8 mouse cellular contexts compared by ENCODE assay signal in the genomic region with DNA sequence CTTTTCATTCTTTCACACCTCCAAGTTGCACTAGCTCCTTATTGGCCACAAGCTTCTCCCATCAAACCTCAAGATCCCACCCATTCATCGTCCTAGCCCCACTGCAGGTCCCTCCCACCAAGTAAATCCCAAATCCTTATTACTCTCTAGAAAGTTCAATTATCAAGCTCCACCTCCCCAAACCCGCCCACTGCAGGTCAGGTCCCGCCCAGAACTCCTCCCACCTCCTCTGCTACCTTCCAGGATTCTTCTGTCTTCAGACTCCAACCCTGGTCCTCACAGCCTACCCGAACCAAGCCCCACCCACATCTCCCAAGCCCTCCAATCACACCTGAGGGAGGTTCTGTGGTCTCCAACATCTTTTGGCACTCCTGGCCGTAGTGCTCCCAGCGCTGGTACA. TPM values are rescaled to one million over a fixed set of nuclear protein-coding genes. Genes with fewer than 3 reads are reported as not detected.
DNase-seq lines count a peak whose midpoint lies in the region; ATAC-seq lines count a peak whose summit lies in the region.

No protein-coding gene starts in this region.

- H3K9ac ChIP-seq in hindbrain, embryonic 15.5 days, result no peak overlapping the region
- no peak overlapping the region for H3K9ac ChIP-seq in liver, embryonic 16.5 days (ENCODE audit: low read depth, low read length)

- no peak overlapping the region for H3K27ac ChIP-seq in hindbrain, embryonic 15.5 days (replicated peaks)
- no peak overlapping the region for H3K27ac ChIP-seq in liver, embryonic 16.5 days (ENCODE audit: low read length)

- ATAC-seq in hindbrain, embryonic 15.5 days (ENCODE audit: low FRiP score, low read depth), result 0 out of 2 replicates have a peak, but pooled peaks have one; percentile 13
- ATAC-seq in liver, embryonic 16.5 days (ENCODE audit: low read depth), result 0 out of 2 replicates have a peak, but pooled peaks have one; percentile 15

- 4% methylated on average over 6 of the region's 6 CpGs for WGBS in hindbrain, embryonic 15.5 days
- 3% methylated on average over 6 of the region's 6 CpGs for WGBS in liver, embryonic 16.5 days (ENCODE audit: insufficient replicate concordance)

- no peaks in the 10 kb centered on the region for H3K36me3 ChIP-seq in hindbrain, embryonic 15.5 days
- no peaks in the 10 kb centered on the region for H3K36me3 ChIP-seq in liver, embryonic 16.5 days (ENCODE audit: control insufficient read depth, insufficient read depth)

- H3K4me3 ChIP-seq in hindbrain, embryonic 15.5 days, result no peak overlapping the region
- no peak overlapping the region for H3K4me3 ChIP-seq in liver, embryonic 16.5 days (ENCODE audit: low read depth, low read length)

- H3K9me3 ChIP-seq in hindbrain, embryonic 15.5 days, result no peaks in the 10 kb centered on the region
- no peaks in the 10 kb centered on the region for H3K9me3 ChIP-seq in liver, embryonic 16.5 days (replicated peaks; ENCODE audit: control insufficient read depth, low read length)

- peaks cover 31% of the 10 kb centered on the region for H3K4me1 ChIP-seq in hindbrain, embryonic 15.5 days (replicated peaks)
- peaks cover 29% of the 10 kb centered on the region for H3K4me1 ChIP-seq in liver, embryonic 16.5 days (ENCODE audit: control insufficient read depth, low read depth, low read length)

- H3K4me2 ChIP-seq in hindbrain, embryonic 15.5 days, result peak overlapping the region; percentile 40
- no peak overlapping the region for H3K4me2 ChIP-seq in liver, embryonic 16.5 days (ENCODE audit: low read depth, low read length)

- peaks cover 36% of the 10 kb centered on the region for H3K27me3 ChIP-seq in hindbrain, embryonic 15.5 days
- peaks cover 39% of the 10 kb centered on the region for H3K27me3 ChIP-seq in liver, embryonic 16.5 days (ENCODE audit: control insufficient read depth, insufficient read depth, low read depth, low read length)

- peak; percentile 30 to 35 for DNase-seq in B cell, adult 2 months
- peak; percentile 89 for DNase-seq in WW6 (ENCODE audit: low read depth, low spot score)
- DNase-seq in layer of hippocampus, adult 9-10 months (ENCODE audit: low spot score), result no peak
- DNase-seq in gastrocnemius, postnatal 10 days, result no peak
- DNase-seq in cerebellum, adult 18-20 months, result no peak
- DNase-seq in right cerebral cortex, postnatal 36 days (ENCODE audit: low spot score in 2 of 2), result no peak

RNA-seq across cellular contexts. Expression of a gene that starts 1.7 kb away (rescaled TPM):
- 2.1 TPM in 2 replicates for polyA plus RNA-seq in hindbrain, embryonic 15.5 days (2015; fragmentation: Nextera tagmentation; extraction: Ambion mirVana)
- 0.99 and 2.1 TPM in 2 replicates for polyA plus RNA-seq in liver, embryonic 16.5 days (2015; fragmentation: Nextera tagmentation; extraction: Ambion mirVana)
- under 1 TPM in 1 of 2 experiments, not detected in 1; 0.14 TPM for total RNA-seq in gastrocnemius, postnatal 10 days (2021)

RNA-seq across cellular contexts. Expression of a gene that starts 12.0 kb away (rescaled TPM):
- 8.2 and 8.8 TPM in 2 replicates for polyA plus RNA-seq in hindbrain, embryonic 15.5 days (2015; fragmentation: Nextera tagmentation; extraction: Ambion mirVana)
- polyA plus RNA-seq in liver, embryonic 16.5 days (2015; fragmentation: Nextera tagmentation; extraction: Ambion mirVana), result 4.0 and 5.0 TPM in 2 replicates
- 10 to 100 TPM; 14.9 to 17.6 TPM for total RNA-seq in gastrocnemius, postnatal 10 days (2021)

RNA-seq across cellular contexts. Expression of a gene that starts 14.7 kb away (rescaled TPM):
- 116 and 118 TPM in 2 replicates for polyA plus RNA-seq in hindbrain, embryonic 15.5 days (2015; fragmentation: Nextera tagmentation; extraction: Ambion mirVana)
- 47.9 and 54.4 TPM in 2 replicates for polyA plus RNA-seq in liver, embryonic 16.5 days (2015; fragmentation: Nextera tagmentation; extraction: Ambion mirVana)
- 10 to 100 TPM; 72.9 to 77.4 TPM for total RNA-seq in gastrocnemius, postnatal 10 days (2021)

RNA-seq across cellular contexts. Expression of a gene that starts 15.1 kb away (rescaled TPM):
- 21.7 and 24.2 TPM in 2 replicates for polyA plus RNA-seq in hindbrain, embryonic 15.5 days (2015; fragmentation: Nextera tagmentation; extraction: Ambion mirVana)
- polyA plus RNA-seq in liver, embryonic 16.5 days (2015; fragmentation: Nextera tagmentation; extraction: Ambion mirVana), result 3.9 and 4.0 TPM in 2 replicates
- 1 to 10 TPM; 5.0 to 5.5 TPM for total RNA-seq in gastrocnemius, postnatal 10 days (2021)

RNA-seq across cellular contexts. Expression of a gene that starts 44.5 kb away (rescaled TPM):
- 16.2 and 16.6 TPM in 2 replicates for polyA plus RNA-seq in hindbrain, embryonic 15.5 days (2015; fragmentation: Nextera tagmentation; extraction: Ambion mirVana)
- polyA plus RNA-seq in liver, embryonic 16.5 days (2015; fragmentation: Nextera tagmentation; extraction: Ambion mirVana), result 4.7 and 5.2 TPM in 2 replicates
- 1 to 10 TPM; 2.7 to 4.2 TPM for total RNA-seq in gastrocnemius, postnatal 10 days (2021)

Comparison
In these comparisons a context has a peak if more than half of its experiments do, and no peak if none do; other contexts are left out.
1. DNase-seq: peak in B cell, adult 2 months (2 of 2) and WW6 (single experiment); none in layer of hippocampus, adult 9-10 months (single experiment), gastrocnemius, postnatal 10 days (single experiment), cerebellum, adult 18-20 months (0 of 2) and right cerebral cortex, postnatal 36 days (0 of 2).